Mouse (Mus musculus) right cerebral cortex, postnatal 14 days (tissue): ENCODE measurements around the gene Unc13b.

Experiments
- DNase-seq: peaks from one replicate; pipeline ENCODE4 v3.0.0; 2022

The Unc13b gene

GRCm38 (mm10) chr4:43038567-43039495, 19.9 kb upstream of the Unc13b start:
- DNase-seq, result peak; percentile 61

GRCm38 (mm10) chr4:43039609-43040008, 19.1 kb upstream of the Unc13b start:
- DNase-seq, result no peak

- peak; percentile 96 for DNase-seq
These were observed 18.6 kb upstream of the Unc13b start for GRCm38 (mm10) chr4:43040114-43040572.

- no peak for DNase-seq
These were observed 17.7 kb upstream of the Unc13b start for GRCm38 (mm10) chr4:43040881-43041547.

GRCm38 (mm10) chr4:43043644-43044357, 15.0 kb upstream of the Unc13b start:
- DNase-seq, result peak; percentile 53

- DNase-seq, result no peak
These were observed 14.1 kb upstream of the Unc13b start for GRCm38 (mm10) chr4:43044673-43045072.

- DNase-seq, result no peak
These were observed 13.5 kb upstream of the Unc13b start for GRCm38 (mm10) chr4:43045285-43045658.

- peak; percentile 94 for DNase-seq
These were observed 13.0 kb upstream of the Unc13b start, which contains the start of gene Fam214b for GRCm38 (mm10) chr4:43045659-43046302. Fam214b (minus strand) TSS chr4:43046220.

GRCm38 (mm10) chr4:43046607-43047006, 12.1 kb upstream of the Unc13b start:
- DNase-seq, result no peak

- peak; percentile 64 for DNase-seq
These were observed 11.5 kb upstream of the Unc13b start for GRCm38 (mm10) chr4:43047231-43047630.

- DNase-seq, result no peak
These were observed 6.1 kb upstream of the Unc13b start for GRCm38 (mm10) chr4:43052627-43053026.

GRCm38 (mm10) chr4:43057654-43058053, 1.1 kb upstream of the Unc13b start:
- no peak for DNase-seq

- no peak for DNase-seq
These were observed 381 bp upstream of the Unc13b start for GRCm38 (mm10) chr4:43058392-43058752.

- no peak for DNase-seq
These were observed 944 bp downstream of the Unc13b start for GRCm38 (mm10) chr4:43059697-43060096.

- DNase-seq, result no peak
These were observed 1.5 kb downstream of the Unc13b start for GRCm38 (mm10) chr4:43060286-43060685.

- no peak for DNase-seq
These were observed 6.7 kb downstream of the Unc13b start for GRCm38 (mm10) chr4:43065471-43065870.

GRCm38 (mm10) chr4:43074923-43075322, 16.2 kb downstream of the Unc13b start:
- no peak for DNase-seq

GRCm38 (mm10) chr4:43078071-43078718, 19.4 kb downstream of the Unc13b start:
- DNase-seq, result no peak

GRCm38 (mm10) chr4:43082458-43082857, 23.7 kb downstream of the Unc13b start:
- no peak for DNase-seq

- DNase-seq, result no peak
These were observed 31.2 kb downstream of the Unc13b start for GRCm38 (mm10) chr4:43089950-43090349.

GRCm38 (mm10) chr4:43091183-43091582, 32.4 kb downstream of the Unc13b start:
- no peak for DNase-seq

- no peak for DNase-seq
These were observed 54.7 kb downstream of the Unc13b start for GRCm38 (mm10) chr4:43113491-43113890.
